Mouse (Mus musculus): ENCODE data around the gene Lpcat3.

Lpcat3 gene

DNA sequence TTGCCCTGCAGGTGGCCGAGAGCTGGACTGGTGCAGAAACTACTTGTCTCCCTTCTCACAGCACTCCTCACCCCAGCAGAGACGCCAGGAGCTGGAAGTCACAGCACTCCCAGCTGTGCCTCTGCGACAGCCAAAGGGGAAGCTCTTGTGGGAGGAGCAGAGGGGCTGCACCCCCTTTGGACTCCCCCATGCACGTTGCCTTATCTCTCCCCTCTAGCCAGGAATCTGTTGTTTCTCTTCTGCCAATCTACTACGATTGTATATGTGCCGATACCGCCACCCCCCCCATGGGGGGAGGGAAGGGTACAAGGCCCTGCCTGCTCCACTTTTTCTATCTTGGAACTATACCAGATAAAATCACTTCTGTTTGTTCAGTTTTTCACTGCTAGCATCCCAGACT is 41.0 kb downstream of the Lpcat3 start:
- no peak for DNase-seq (ENCODE audit: low spot score in 2 of 2)

- DNase-seq (ENCODE audit: low spot score in 2 of 2): no peak
Measured at GRCm38 (mm10) chr6:124704417-124704816, 41.6 kb downstream of the Lpcat3 start.

GRCm38 (mm10) chr6:124706061-124706627 is 43.3 kb downstream of the Lpcat3 start:
- no peak for DNase-seq (ENCODE audit: low spot score in 2 of 2)

DNA sequence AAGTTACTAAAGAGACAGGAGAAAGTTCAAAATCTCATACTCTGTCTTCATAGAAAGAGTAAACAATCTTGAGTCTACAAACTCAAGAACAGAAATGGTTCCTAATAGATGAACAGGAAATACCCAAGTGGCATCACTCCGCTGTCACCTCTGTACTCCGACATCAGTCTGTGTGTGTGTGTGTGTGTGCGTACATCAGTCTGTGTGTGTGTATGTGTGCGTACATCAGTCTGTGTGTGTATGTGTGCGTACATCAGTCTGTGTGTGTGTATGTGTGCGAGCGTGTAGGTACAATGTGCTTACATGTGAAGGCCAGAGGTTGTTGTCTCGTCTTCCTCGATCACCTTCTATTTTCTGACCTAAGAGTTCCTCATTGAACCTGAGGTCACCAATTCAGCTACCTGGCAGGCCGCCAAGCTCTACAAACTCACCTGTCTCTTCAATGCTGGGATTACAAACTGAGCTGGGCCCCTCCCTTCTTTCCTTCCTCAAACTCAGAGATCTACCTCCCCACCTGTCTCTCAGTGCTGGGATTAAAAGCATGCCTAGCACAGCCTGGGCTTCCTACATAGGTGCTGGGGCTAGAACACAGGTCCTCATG is 45.6 kb downstream of the Lpcat3 start:
- DNase-seq (ENCODE audit: low spot score in 2 of 2): no peak

DNA sequence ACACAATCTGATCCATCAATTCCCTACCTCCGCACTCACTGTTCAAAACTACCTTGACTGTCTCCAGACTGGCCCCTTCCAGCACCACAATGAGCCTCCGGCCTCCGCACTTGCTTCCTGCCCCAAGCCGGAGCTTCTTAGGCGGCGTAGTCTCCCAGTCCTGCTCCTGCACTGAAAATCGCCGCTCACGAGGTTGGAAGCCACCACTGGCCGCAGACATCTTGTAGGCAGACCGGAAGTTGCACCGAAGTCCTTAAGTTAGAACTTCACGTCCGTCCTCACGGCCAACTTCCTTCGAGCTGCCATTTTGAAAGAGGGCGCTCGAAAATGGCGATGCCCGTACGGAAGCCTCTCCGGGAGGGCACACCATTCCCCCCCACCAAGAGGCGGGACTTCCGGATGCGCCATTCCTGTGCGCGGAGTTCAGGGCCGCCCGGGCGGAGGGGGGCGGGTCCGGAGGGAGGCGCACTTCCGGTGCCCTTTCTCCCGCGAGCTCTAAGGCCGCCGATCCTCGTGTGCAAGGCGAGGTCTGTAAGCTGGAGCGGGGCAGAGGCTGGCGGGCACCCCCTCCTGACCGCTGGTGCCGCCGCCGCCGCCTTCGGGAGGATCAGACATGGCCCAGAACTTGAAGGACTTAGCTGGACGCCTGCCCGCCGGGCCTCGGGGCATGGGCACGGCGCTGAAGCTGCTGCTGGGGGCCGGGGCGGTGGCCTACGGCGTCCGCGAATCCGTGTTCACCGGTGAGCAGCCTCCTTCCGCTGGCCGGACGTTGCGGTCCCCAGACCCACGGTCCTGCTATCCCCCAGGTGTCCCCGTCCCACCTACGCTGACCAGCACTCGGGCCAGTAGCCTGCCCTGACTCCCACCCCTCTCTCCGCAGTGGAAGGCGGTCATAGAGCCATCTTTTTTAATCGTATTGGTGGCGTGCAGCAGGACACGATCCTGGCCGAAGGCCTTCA is 49.3 kb downstream of the Lpcat3 start, which contains the start of the genes Emg1 and Phb2:
TSS of gene Emg1 (minus strand) at position 355 of the 959 bp plus-strand sequence.
TSS of gene Phb2 (plus strand) at position 513 of the 959 bp plus-strand sequence.
- DNase-seq (ENCODE audit: low spot score in 2 of 2): peak; percentile 95

DNA sequence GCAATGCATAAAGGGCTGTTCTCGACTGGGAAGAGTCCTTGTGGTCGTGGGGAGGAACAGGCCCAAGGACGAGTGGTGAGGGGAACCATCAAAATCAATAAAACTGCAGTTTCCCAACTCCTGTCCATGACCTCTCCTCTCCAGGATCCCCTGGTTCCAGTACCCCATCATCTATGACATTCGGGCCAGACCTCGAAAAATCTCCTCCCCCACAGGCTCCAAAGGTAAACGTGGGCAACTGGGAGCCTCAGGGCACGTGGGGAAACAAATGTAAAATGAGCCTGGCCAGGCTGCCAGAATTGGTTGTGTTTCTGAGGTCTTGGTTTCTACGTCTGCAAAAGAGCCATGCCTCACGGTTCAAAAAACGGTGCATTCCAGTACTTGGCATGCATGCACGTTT is 50.1 kb downstream of the Lpcat3 start:
- DNase-seq (ENCODE audit: low spot score in 2 of 2): no peak

DNA sequence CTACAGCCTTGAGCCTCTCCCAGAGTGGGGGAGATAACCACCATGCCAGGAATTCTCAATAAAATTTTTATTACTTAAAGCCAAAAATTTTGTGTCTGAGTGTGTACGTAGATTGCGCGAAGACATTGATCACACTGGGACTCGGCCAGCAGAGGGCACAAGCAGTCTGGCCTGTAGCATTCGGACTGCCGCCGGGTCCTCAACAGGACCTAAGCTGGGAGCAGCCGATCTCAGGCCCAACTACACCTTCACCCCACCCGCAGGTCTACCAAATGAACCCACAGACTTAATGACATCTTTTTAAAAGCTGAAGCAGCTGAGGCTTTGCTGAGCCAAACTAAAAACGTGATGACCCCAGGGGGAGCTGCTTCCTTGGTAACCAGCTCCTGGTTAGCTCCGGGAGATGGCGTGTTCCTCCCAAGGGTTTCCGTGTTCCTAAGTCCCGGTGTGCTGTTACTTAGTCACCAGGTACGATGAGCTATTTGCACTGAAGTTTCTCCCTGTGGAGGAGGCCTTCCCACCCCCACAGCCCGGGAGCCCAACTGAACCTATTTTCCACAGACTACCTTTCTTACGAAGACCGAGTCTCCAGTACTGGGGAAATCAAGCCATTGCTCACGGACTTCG is 54.1 kb downstream of the Lpcat3 start:
- DNase-seq (ENCODE audit: low spot score in 2 of 2): no peak

- DNase-seq (ENCODE audit: low spot score in 2 of 2): no peak
Measured at GRCm38 (mm10) chr6:124717968-124718367, 55.1 kb downstream of the Lpcat3 start.

- DNase-seq (ENCODE audit: low spot score in 2 of 2): no peak
Measured at GRCm38 (mm10) chr6:124718703-124719102, 55.9 kb downstream of the Lpcat3 start.

GRCm38 (mm10) chr6:124719354-124719978 is 56.6 kb downstream of the Lpcat3 start:
- DNase-seq (ENCODE audit: low spot score in 2 of 2): no peak

GRCm38 (mm10) chr6:124720904-124721303 is 58.1 kb downstream of the Lpcat3 start:
- no peak for DNase-seq (ENCODE audit: low spot score in 2 of 2)

DNA sequence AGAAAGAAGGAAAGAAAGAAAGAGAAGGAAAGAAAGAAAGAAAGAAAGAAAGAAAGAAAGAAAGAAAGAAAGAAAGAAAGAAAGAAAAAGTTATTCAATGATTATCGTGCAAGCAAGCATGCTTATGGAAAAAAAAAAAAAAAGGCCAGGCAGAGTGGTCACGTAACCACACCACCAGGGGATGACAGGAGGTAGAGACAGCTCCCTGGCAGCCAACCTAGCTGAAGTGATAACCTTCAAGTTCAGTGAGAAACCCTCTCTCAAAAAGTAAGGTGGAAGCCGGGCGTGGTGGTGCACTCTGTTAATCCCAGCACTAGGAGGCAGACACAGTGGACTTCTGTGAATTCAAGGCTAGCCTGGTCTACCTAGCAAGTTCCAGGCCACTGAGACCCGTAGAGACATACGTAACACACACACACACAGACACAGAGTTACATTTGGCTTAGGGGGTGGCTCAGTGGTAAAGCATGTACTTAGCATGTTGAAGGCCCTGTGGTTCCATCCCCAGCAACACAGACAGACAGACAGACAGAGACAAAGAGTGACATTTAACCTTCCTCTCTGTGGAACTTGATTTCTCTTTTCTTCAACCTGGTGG is 60.1 kb downstream of the Lpcat3 start:
- DNase-seq (ENCODE audit: low spot score in 2 of 2): no peak

DNA sequence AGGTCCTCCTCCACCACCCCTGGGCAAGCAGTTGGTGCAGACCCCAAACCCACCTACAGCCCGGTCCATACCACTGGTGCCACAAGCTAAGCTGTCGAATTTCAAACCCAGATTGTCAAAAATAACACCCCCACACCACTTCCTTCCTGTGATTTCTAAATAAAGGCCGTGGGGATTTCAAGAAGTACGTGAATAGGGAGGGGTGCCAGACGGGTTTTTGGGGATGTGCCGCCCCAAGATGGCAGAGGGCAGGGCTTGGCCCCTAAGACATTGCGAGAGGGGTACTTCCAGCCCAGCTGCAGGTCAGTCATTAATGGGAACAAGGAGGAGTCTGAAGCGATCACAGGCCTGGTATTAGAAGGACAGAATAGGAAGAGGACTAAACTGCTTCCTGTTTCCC is 60.7 kb downstream of the Lpcat3 start:
- DNase-seq (ENCODE audit: low spot score in 2 of 2): no peak

DNA sequence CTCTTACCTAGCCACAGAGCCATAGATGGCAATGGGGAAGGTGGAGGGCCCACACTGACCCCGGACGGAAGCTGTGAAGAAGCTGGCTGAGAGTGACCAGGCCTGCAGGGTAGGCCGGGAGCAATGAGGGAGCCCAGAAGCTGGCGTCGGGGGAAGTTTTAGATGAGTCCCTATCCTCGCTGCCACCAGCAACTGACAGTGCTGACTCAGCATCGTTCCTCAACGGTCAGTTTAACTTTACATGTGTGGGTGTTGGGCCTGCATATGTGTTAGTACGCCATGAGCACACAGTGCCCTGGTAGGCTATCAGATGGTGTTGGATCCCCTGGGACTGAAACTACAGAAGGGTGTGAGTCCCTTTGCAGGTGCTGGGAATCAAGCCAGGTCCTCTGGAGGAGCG is 61.6 kb downstream of the Lpcat3 start:
- no peak for DNase-seq (ENCODE audit: low spot score in 2 of 2)

DNA sequence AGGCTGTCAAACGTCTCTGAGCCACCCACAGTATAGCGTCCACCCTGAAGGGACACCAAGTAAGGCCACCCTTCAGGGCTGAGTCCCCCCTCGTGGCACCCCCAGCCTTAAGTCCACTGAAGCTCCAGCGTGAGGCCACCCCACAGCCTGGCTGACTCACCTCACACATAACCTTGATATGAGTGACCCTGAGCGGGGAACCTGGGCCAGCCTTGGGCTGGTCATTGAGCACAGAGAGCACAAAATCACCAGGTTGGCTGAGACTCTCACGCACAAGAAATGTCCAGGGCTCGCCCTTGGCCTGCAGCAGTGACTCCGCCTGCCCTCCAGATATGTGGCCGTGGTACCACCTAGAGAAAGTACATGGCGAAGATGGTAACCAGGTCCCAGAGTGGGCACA is 65.8 kb downstream of the Lpcat3 start:
- DNase-seq (ENCODE audit: low spot score in 2 of 2): no peak

GRCm38 (mm10) chr6:124729850-124730705 is 67.3 kb downstream of the Lpcat3 start:
- DNase-seq (ENCODE audit: low spot score in 2 of 2): no peak

DNA sequence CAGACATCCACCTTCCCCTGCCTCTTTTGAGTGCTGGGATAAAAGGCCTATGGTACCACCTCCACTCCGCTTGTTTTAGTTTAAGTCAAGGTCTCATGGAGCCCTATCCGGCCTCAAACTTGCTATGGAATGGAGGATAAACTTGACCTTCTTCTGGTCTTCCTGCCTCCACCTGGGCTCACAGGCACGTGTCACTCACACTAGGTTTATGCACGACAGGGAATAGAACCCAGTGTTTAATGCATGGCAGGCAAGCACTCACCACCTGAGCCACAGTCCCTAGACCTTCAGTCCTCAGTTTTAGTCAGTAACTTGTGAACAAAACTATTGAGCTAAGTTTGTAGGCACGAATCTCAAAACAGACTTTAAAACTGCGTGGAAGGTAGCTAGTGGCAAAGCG is 68.2 kb downstream of the Lpcat3 start:
- DNase-seq (ENCODE audit: low spot score in 2 of 2): no peak

- DNase-seq (ENCODE audit: low spot score in 2 of 2): no peak
Measured at GRCm38 (mm10) chr6:124732476-124733370, 69.9 kb downstream of the Lpcat3 start.

DNA sequence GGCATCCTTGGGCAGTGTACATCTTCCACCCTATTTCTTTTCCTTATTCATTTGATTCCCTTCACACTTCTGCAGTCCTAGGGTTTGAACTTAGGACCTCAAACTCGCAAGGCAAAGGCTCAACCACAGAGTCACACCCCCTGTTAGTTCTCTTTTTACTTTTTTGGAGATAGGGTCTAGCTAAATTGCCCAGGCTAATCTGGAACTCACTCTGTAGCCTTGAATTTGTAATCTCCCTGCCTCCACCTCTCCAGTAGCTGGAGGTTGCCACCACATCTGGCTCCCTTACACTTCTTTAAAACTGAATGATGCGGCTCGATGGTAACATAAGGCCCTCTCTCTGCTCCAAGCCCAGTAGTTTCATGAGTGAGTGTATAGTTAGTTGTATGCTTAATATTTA is 71.6 kb downstream of the Lpcat3 start:
- no peak for DNase-seq (ENCODE audit: low spot score in 2 of 2)

Measured in frontal cortex, postnatal 14 days (tissue).